13 mouse cellular contexts compared by ENCODE assay signal in the genomic region with DNA sequence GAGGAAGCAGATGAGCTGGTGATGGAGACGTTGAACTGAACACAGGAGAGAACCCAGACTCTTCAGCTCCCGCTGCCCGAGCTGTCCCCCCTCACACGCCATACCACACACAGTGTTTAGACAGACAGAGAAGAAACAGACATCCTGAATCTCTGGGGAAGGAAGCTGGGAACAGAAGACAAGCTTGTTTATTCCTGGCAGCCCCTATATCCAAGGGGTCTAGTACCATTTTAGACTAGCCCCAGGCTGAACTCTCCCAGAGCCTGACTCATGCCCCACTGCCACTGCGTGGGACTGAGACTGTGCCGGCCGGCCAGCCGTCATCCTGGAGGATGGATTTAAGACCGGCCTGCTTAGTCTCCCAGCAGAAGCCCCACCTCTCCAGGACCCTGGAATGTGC. TPM values are rescaled to one million over a fixed set of nuclear protein-coding genes. Genes with fewer than 3 reads are reported as not detected.
A peak's percentile ranks its signal among the peaks of the same experiment; 100 is the strongest.
DNase-seq lines count a peak whose midpoint lies in the region; ATAC-seq lines count a peak whose summit lies in the region.
"Had no signal": no experiment of that assay in that cellular context is flagged by ENCODE, and none has a peak within 500 bp of the region (broad histone marks: within the 10 kb centered on the region; RNA-seq: fewer than 3 reads in every experiment).

No protein-coding gene starts in this region.

- H3K27me3 ChIP-seq in hindbrain, embryonic 13.5 days: no peaks in the 10 kb centered on the region
- no peaks in the 10 kb centered on the region for H3K27me3 ChIP-seq in hindbrain, embryonic 16.5 days (replicated peaks; ENCODE audit: control insufficient read depth, insufficient read depth, low read length)
- no peaks in the 10 kb centered on the region for H3K27me3 ChIP-seq in embryonic facial prominence, embryonic 11.5 days (ENCODE audit: control insufficient read depth, insufficient read depth, low read length)
- no peaks in the 10 kb centered on the region; the same call in 1 of the 2 replicates for H3K27me3 ChIP-seq in liver, embryonic 13.5 days

- no peak overlapping the region for H3K4me3 ChIP-seq in hindbrain, embryonic 13.5 days
- H3K4me3 ChIP-seq in hindbrain, embryonic 16.5 days (ENCODE audit: low read length): no peak overlapping the region
- no peak overlapping the region for H3K4me3 ChIP-seq in embryonic facial prominence, embryonic 11.5 days (ENCODE audit: low read depth, low read length)
- H3K4me3 ChIP-seq in liver, embryonic 13.5 days (replicated peaks): no peak overlapping the region

- H3K36me3 ChIP-seq in hindbrain, embryonic 13.5 days: peaks cover 15% of the 10 kb centered on the region
- H3K36me3 ChIP-seq in hindbrain, embryonic 16.5 days (ENCODE audit: control insufficient read depth, insufficient read depth, low read length): 0 out of 2 replicates have a peak, but pooled peaks cover under 1% of the 10 kb centered on the region
- no peaks in the 10 kb centered on the region for H3K36me3 ChIP-seq in embryonic facial prominence, embryonic 11.5 days (replicated peaks; ENCODE audit: control insufficient read depth, insufficient read depth, low read depth, low read length)
- peaks cover 13% of the 10 kb centered on the region for H3K36me3 ChIP-seq in liver, embryonic 13.5 days

- peak; percentile 85 for DNase-seq in MN1 (ENCODE audit: low spot score)
- peak; percentile 50 for DNase-seq in embryonic facial prominence, embryonic 11.5 days (ENCODE audit: low spot score)
- DNase-seq in liver, embryonic 13.5 days: no peak
- DNase-seq in thymus, postnatal 25 days: no peak
- no peak for DNase-seq in layer of hippocampus, adult 11-12 months (ENCODE audit: low spot score)
- DNase-seq: cerebellum, postnatal 36 days; forebrain, postnatal 0 days; layer of hippocampus, postnatal 36 days; lung, postnatal 10 days; retina, postnatal 1 day had no signal

- no peak overlapping the region for H3K4me2 ChIP-seq in hindbrain, embryonic 13.5 days
- no peak overlapping the region for H3K4me2 ChIP-seq in hindbrain, embryonic 16.5 days (ENCODE audit: low read length)
- H3K4me2 ChIP-seq in embryonic facial prominence, embryonic 11.5 days (ENCODE audit: low read depth, low read length): no peak overlapping the region
- no peak overlapping the region for H3K4me2 ChIP-seq in liver, embryonic 13.5 days
- H3K4me2 ChIP-seq: hindbrain, embryonic 14.5 days had no signal

- 45% methylated on average over 9 of the region's 9 CpGs for WGBS in hindbrain, embryonic 13.5 days
- WGBS in hindbrain, embryonic 16.5 days: 54% methylated on average over 9 of the region's 9 CpGs
- 25% methylated on average over 9 of the region's 9 CpGs for WGBS in embryonic facial prominence, embryonic 11.5 days
- WGBS in liver, embryonic 13.5 days (ENCODE audit: insufficient replicate concordance): 19% methylated on average over 9 of the region's 9 CpGs

- 0 out of 2 replicates have a peak, but pooled peaks cover 3% of the 10 kb centered on the region for H3K4me1 ChIP-seq in hindbrain, embryonic 13.5 days (replicated peaks)
- H3K4me1 ChIP-seq in hindbrain, embryonic 16.5 days (ENCODE audit: control insufficient read depth, insufficient read depth, low read depth, low read length): no peaks in the 10 kb centered on the region
- H3K4me1 ChIP-seq in embryonic facial prominence, embryonic 11.5 days (ENCODE audit: control insufficient read depth, insufficient read depth, low read length): no peaks in the 10 kb centered on the region; the same call in 1 of the 2 replicates
- H3K4me1 ChIP-seq in liver, embryonic 13.5 days (replicated peaks): peaks cover 17% of the 10 kb centered on the region

- no peak overlapping the region for H3K27ac ChIP-seq in hindbrain, embryonic 13.5 days
- no peak overlapping the region for H3K27ac ChIP-seq in hindbrain, embryonic 16.5 days (ENCODE audit: low read depth, low read length)
- no peak overlapping the region for H3K27ac ChIP-seq in embryonic facial prominence, embryonic 11.5 days (replicated peaks; ENCODE audit: low read depth, low read length)
- H3K27ac ChIP-seq in liver, embryonic 13.5 days: peak overlapping the region; percentile 35; the same call in 1 of the 2 replicates
- H3K27ac ChIP-seq: hindbrain, embryonic 14.5 days had no signal

- H3K9me3 ChIP-seq in hindbrain, embryonic 13.5 days: no peaks in the 10 kb centered on the region
- no peaks in the 10 kb centered on the region for H3K9me3 ChIP-seq in hindbrain, embryonic 16.5 days (ENCODE audit: control insufficient read depth, low read length)
- H3K9me3 ChIP-seq in embryonic facial prominence, embryonic 11.5 days (replicated peaks; ENCODE audit: control insufficient read depth, low read length): no peaks in the 10 kb centered on the region
- H3K9me3 ChIP-seq in liver, embryonic 13.5 days (replicated peaks): no peaks in the 10 kb centered on the region

- H3K9ac ChIP-seq in hindbrain, embryonic 13.5 days: peak overlapping the region; percentile 8; the same call in 1 of the 2 replicates
- H3K9ac ChIP-seq in hindbrain, embryonic 16.5 days (ENCODE audit: low read depth, low read length): no peak overlapping the region
- no peak overlapping the region for H3K9ac ChIP-seq in embryonic facial prominence, embryonic 11.5 days (replicated peaks; ENCODE audit: low read length)
- no peak overlapping the region for H3K9ac ChIP-seq in liver, embryonic 13.5 days
- H3K9ac ChIP-seq: forebrain, postnatal 0 days; hindbrain, embryonic 14.5 days had no signal

- ATAC-seq in hindbrain, embryonic 13.5 days (ENCODE audit: low FRiP score): no peak
- ATAC-seq in hindbrain, embryonic 16.5 days: no peak
- no peak for ATAC-seq in embryonic facial prominence, embryonic 11.5 days (replicated peaks; ENCODE audit: insufficient number of reproducible peaks, low FRiP score, low TSS enrichment, low read depth)
- peak; percentile 37 for ATAC-seq in liver, embryonic 13.5 days (ENCODE audit: low read depth)
- ATAC-seq: forebrain, postnatal 0 days had no signal

RNA-seq across cellular contexts. Expression of gene Gpbar1, which starts 3.3 kb away (rescaled TPM):
- polyA plus RNA-seq in hindbrain, embryonic 13.5 days (2015; fragmentation: Nextera tagmentation; extraction: Ambion mirVana): 0.42 TPM in 1 of 2 replicates, not detected in the other
- 0.20 TPM in 1 of 2 replicates, not detected in the other for polyA plus RNA-seq in hindbrain, embryonic 16.5 days (2015; fragmentation: Nextera tagmentation; extraction: Ambion mirVana)
- polyA plus RNA-seq in embryonic facial prominence, embryonic 11.5 days (2014; fragmentation: Nextera tagmentation; extraction: Ambion mirVana): 0.20 and 0.91 TPM in 2 replicates
- polyA plus RNA-seq in liver, embryonic 13.5 days (2015; fragmentation: Nextera tagmentation; extraction: Ambion mirVana): 0.64 and 0.75 TPM in 2 replicates
- polyA plus RNA-seq: forebrain, postnatal 0 days had no signal

RNA-seq across cellular contexts. Expression of gene Aamp, which starts 9.5 kb away (rescaled TPM):
- polyA plus RNA-seq in hindbrain, embryonic 13.5 days (2015; fragmentation: Nextera tagmentation; extraction: Ambion mirVana): 199 and 206 TPM in 2 replicates
- polyA plus RNA-seq in hindbrain, embryonic 16.5 days (2015; fragmentation: Nextera tagmentation; extraction: Ambion mirVana): 237 and 241 TPM in 2 replicates
- 179 and 206 TPM in 2 replicates for polyA plus RNA-seq in embryonic facial prominence, embryonic 11.5 days (2014; fragmentation: Nextera tagmentation; extraction: Ambion mirVana)
- polyA plus RNA-seq in liver, embryonic 13.5 days (2015; fragmentation: Nextera tagmentation; extraction: Ambion mirVana): 104 and 107 TPM in 2 replicates

RNA-seq across cellular contexts. Expression of gene Pnkd, which starts 9.7 kb away (rescaled TPM):
- polyA plus RNA-seq in hindbrain, embryonic 13.5 days (2015; fragmentation: Nextera tagmentation; extraction: Ambion mirVana): 98.2 and 102 TPM in 2 replicates
- polyA plus RNA-seq in hindbrain, embryonic 16.5 days (2015; fragmentation: Nextera tagmentation; extraction: Ambion mirVana): 166 and 167 TPM in 2 replicates
- 95.1 and 98.6 TPM in 2 replicates for polyA plus RNA-seq in embryonic facial prominence, embryonic 11.5 days (2014; fragmentation: Nextera tagmentation; extraction: Ambion mirVana)
- 36.5 and 39.8 TPM in 2 replicates for polyA plus RNA-seq in liver, embryonic 13.5 days (2015; fragmentation: Nextera tagmentation; extraction: Ambion mirVana)

RNA-seq across cellular contexts. Expression of gene Tmbim1, which starts 30.4 kb away (rescaled TPM):
- polyA plus RNA-seq in hindbrain, embryonic 13.5 days (2015; fragmentation: Nextera tagmentation; extraction: Ambion mirVana): 7.8 and 8.6 TPM in 2 replicates
- polyA plus RNA-seq in hindbrain, embryonic 16.5 days (2015; fragmentation: Nextera tagmentation; extraction: Ambion mirVana): 11.7 and 12.2 TPM in 2 replicates
- polyA plus RNA-seq in embryonic facial prominence, embryonic 11.5 days (2014; fragmentation: Nextera tagmentation; extraction: Ambion mirVana): 10.1 and 10.5 TPM in 2 replicates
- 15.9 and 18.0 TPM in 2 replicates for polyA plus RNA-seq in liver, embryonic 13.5 days (2015; fragmentation: Nextera tagmentation; extraction: Ambion mirVana)

RNA-seq across cellular contexts. Expression of gene Arpc2, which starts 39.1 kb away (rescaled TPM):
- 390 and 405 TPM in 2 replicates for polyA plus RNA-seq in hindbrain, embryonic 13.5 days (2015; fragmentation: Nextera tagmentation; extraction: Ambion mirVana)
- polyA plus RNA-seq in hindbrain, embryonic 16.5 days (2015; fragmentation: Nextera tagmentation; extraction: Ambion mirVana): 411 and 415 TPM in 2 replicates
- 344 and 380 TPM in 2 replicates for polyA plus RNA-seq in embryonic facial prominence, embryonic 11.5 days (2014; fragmentation: Nextera tagmentation; extraction: Ambion mirVana)
- 226 and 264 TPM in 2 replicates for polyA plus RNA-seq in liver, embryonic 13.5 days (2015; fragmentation: Nextera tagmentation; extraction: Ambion mirVana)

Comparison
In these comparisons a context has a peak if more than half of its experiments do, and no peak if none do; other contexts are left out.
1. DNase-seq: peak in MN1 (single experiment) and embryonic facial prominence, embryonic 11.5 days (single experiment); none in liver, embryonic 13.5 days (single experiment), thymus, postnatal 25 days (single experiment) and layer of hippocampus, adult 11-12 months (single experiment).